Mouse (Mus musculus) liver, embryonic 12.5 days (tissue): ENCODE measurements around the gene Alox8. TPM values are rescaled to one million over a fixed set of nuclear protein-coding genes. Genes with fewer than 3 reads are reported as not detected.

Source experiments
- ATAC-seq: fragments of 200-750 bp; cut with Nextera tagmentation; 2 replicates; pipeline ENCODE4 v1.8.0; 2017; ENCODE audit warnings: moderate number of reproducible peaks, mild to moderate bottlenecking, moderate library complexity
- H3K27ac ChIP-seq: fragments of 300-500 bp; sonication (generic); 2 replicates; pipeline ENCODE4 v1.5.1; 2016; ENCODE audit warnings: mild to moderate bottlenecking
- H3K27me3 ChIP-seq: fragments of 300-500 bp; sonication (generic); replicated peaks from 2 replicates; pipeline ENCODE4 v1.6.1; 2016; ENCODE audit warnings: mild to moderate bottlenecking, moderate library complexity
- H3K36me3 ChIP-seq: fragments of 300-500 bp; sonication (generic); 2 replicates; pipeline ENCODE4 v1.6.1; 2016; ENCODE audit warnings: mild to moderate bottlenecking, moderate library complexity
- H3K4me1 ChIP-seq: fragments of 300-500 bp; sonication (generic); 2 replicates; pipeline ENCODE4 v1.6.1; 2016
- H3K4me2 ChIP-seq: fragments of 300-500 bp; sonication (generic); 2 replicates; pipeline ENCODE4 v1.6.1; 2016; ENCODE audit warnings: mild to moderate bottlenecking, moderate library complexity
- H3K4me3 ChIP-seq: fragments of 300-500 bp; sonication (generic); 2 replicates; pipeline ENCODE4 v1.5.1; 2016; ENCODE audit warnings: mild to moderate bottlenecking, moderate library complexity
- H3K9ac ChIP-seq: fragments of 300-500 bp; sonication (generic); 2 replicates; pipeline ENCODE4 v1.6.1; 2016; ENCODE audit warnings: mild to moderate bottlenecking, moderate library complexity
- H3K9me3 ChIP-seq: fragments of 300-500 bp; sonication (generic); replicated peaks from 2 replicates; pipeline ENCODE4 v1.6.1; 2016; ENCODE audit warnings: mild to moderate bottlenecking, moderate library complexity
- WGBS: fragments of 180-500 bp; shearing (Covaris S2); methylation state at CpG from one replicate; pipeline ENCODE4 v1.1.7; 2016; ENCODE audit not compliant: insufficient replicate concordance; 5-methylcytosine and 5-hydroxymethylcytosine counted together
- polyA plus RNA-seq: library from polyadenylated mRNA; unstranded; fragments of >200 nt; fragmentation: Nextera tagmentation; extraction: Ambion mirVana; gene quantifications from 2 replicates; pipeline ENCODE4 v1.2.1, GENCODE M21; 2016

Gene Alox8
- polyA plus RNA-seq, 1 experiment from 2014 or later: not detected

DNA sequence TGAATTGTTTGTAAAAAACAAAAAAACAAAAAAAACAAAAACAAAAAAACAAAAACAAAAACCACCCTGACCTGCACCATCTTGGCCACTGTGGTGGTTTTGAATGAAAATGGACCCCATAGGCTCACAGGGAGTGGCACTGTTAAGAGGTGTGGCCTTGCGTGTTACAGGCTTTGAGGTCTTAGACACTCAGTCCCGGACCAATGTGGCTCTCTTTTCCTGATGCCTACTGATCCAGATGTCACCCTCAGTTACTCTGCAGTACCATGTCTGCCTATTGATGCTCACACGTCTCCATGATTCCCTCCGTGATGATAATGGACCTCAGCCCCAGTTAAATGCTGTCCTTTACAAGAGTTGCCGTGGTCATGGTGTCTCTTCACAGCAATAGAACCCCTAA lies 19.8 kb upstream of the Alox8 start:
- ATAC-seq: no peak
- no peaks in the 10 kb centered on the region for H3K36me3 ChIP-seq

DNA sequence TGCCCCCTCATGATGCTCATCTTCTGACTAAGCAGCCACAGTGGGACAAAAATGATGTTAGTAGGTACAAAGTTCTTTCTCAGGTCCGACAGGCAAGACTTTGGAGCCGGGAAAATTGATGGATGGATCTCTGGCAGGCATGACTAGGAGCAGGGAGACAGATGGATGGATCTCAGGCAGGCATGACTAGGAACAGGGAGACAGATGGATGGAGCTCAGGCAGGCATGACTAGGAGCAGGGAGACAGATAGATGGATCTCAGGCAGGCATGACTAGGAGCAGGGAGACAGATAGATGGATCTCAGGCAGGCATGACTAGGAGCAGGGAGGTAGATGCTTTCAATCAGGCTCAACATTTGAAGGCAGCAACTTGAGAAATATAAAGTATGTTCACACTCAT lies 13.8 kb upstream of the Alox8 start:
- no peak for ATAC-seq
- Histone ChIP-seq H3K27me3 (peaks cover 18% of the 10 kb centered on the region; the same call in 1 of the 2 replicates), H3K4me1 (no peaks in the 10 kb centered on the region), H3K36me3 (no peaks in the 10 kb centered on the region), H3K9me3 (no peaks in the 10 kb centered on the region), H3K9ac (no peak overlapping the region), H3K27ac (no peak overlapping the region), H3K4me2 (no peak overlapping the region), H3K4me3 (no peak overlapping the region)
- 39% methylated on average over 2 of the region's 2 CpGs for WGBS

More for the DNA sequence above, 19.8 kb upstream of the Alox8 start:
- Histone ChIP-seq H3K27me3 (peaks cover 6% of the 10 kb centered on the region; the same call in 1 of the 2 replicates), H3K27ac (no peak overlapping the region), H3K9me3 (no peaks in the 10 kb centered on the region), H3K4me3 (no peak overlapping the region), H3K4me2 (no peak overlapping the region), H3K9ac (no peak overlapping the region), H3K4me1 (no peaks in the 10 kb centered on the region)
- 70% methylated on average over 5 of the region's 5 CpGs for WGBS

DNA sequence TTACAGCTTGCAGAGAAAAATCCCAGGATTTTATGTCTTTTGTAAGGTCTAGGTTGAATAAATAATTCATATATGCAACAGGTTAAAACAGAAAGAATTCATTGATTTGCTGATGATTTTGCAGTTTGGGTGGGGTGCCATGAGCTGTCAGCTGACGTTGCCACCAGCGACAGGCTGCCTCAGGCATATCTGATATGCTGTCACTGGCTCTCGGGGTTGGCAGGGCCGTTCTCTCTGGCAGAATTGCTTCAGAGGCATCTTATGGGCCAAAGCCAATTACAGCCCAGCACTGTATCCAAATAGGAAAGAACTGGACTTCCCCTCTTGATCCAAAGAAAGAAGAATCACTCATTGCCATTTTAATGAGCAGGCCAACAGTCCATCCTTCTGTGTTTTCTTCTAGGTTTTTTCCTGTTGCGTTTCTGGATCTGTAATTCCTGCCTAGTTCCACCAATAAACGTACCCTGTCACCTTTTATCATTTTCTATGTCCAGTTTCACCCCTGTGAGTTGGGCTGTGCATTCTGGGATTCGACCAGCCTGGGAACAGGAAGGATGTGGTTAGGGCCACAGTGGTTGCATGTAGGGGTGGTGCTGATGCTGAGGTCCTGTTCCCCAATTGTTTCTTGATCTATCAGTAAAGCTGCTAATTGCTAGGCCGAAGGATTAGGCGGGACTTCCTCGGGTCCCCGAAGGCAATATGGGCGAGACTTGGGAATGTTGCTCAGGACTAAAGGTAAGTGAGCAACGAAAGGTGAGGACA lies 5.0 kb upstream of the Alox8 start:
- ATAC-seq: no peak
- no peak overlapping the region for H3K4me3 ChIP-seq
- no peaks in the 10 kb centered on the region for H3K36me3 ChIP-seq
- no peak overlapping the region for H3K27ac ChIP-seq
- H3K9me3 ChIP-seq: no peaks in the 10 kb centered on the region
- 27% methylated on average over 13 of the region's 13 CpGs for WGBS
- H3K9ac ChIP-seq: no peak overlapping the region
- H3K4me1 ChIP-seq: no peaks in the 10 kb centered on the region; the same call in 1 of the 2 replicates
- H3K4me2 ChIP-seq: no peak overlapping the region
- peaks cover 42% of the 10 kb centered on the region for H3K27me3 ChIP-seq

DNA sequence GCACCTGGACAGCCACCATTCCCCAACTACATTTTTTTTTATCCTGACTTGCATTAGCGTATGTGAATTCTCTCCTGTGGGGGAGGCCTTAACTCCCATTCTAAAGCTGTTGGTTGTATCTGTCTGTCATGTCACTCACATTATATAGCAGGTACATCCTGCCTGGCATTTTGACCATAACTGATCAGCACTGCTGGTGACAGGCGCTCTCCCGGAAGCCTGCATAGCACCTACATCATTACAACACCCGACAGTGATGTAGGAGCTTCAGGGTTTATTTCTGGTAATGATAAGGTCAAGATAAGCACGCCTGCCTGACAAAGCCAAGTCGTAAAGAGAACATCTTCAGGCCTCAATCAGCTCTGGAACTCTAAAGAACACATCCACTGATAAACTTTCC lies 2.6 kb upstream of the Alox8 start:
- Histone ChIP-seq H3K4me1 (peaks cover 6% of the 10 kb centered on the region; the same call in 1 of the 2 replicates), H3K27ac (no peak overlapping the region), H3K4me2 (no peak overlapping the region), H3K4me3 (no peak overlapping the region), H3K9ac (no peak overlapping the region), H3K36me3 (no peaks in the 10 kb centered on the region), H3K9me3 (no peaks in the 10 kb centered on the region), H3K27me3 (peaks cover 61% of the 10 kb centered on the region)
- 28% methylated on average over 6 of the region's 6 CpGs for WGBS
- ATAC-seq: no peak

DNA sequence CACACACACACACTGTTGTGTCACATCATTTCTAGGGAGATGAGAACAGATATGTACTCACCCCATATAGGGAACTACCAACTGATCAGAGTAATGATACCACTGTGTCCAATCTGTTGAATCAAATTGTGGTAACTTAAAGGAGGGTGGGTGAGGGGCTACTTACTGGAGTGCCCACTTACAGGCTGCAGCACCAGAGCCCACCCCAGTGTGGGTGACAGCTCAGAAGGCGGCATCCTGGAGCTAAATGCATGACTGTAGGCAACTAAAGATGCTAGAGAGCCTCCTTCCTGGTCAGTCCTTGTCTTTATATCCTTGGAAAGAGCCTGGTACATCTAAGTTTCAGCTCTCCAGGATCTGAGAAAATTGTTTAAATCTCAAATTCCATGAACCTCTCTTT lies 1.6 kb upstream of the Alox8 start:
- Histone ChIP-seq H3K4me2 (no peak overlapping the region), H3K9ac (no peak overlapping the region), H3K9me3 (no peaks in the 10 kb centered on the region), H3K27ac (no peak overlapping the region), H3K27me3 (peaks cover 57% of the 10 kb centered on the region), H3K36me3 (no peaks in the 10 kb centered on the region), H3K4me3 (no peak overlapping the region), H3K4me1 (peaks cover 6% of the 10 kb centered on the region; the same call in 1 of the 2 replicates)
- 81% methylated on average over 1 of the region's 1 CpGs for WGBS
- no peak for ATAC-seq

DNA sequence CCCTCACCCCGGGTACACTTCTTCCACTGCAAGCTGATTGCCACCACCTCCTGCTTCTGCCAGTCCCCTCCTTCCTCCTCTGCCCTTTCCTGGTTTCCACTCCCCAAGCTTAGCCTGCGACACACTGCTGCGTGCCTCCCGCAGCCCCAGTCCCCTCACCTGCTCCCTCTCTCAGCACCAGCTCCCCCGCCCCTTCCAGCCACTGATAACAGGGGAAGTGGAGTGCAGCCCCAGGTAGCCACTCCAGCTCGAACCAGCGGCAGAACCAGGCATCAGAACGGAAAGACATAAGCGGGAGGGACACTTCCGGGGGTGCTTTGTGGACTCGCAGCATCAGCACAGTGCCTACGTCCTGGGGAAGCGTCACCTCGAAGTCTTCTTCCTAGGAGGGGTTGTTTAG lies 449 bp downstream of the Alox8 start:
- H3K27me3 ChIP-seq: peaks cover 55% of the 10 kb centered on the region
- ATAC-seq: no peak
- no peak overlapping the region; the same call in 1 of the 2 replicates for H3K4me3 ChIP-seq
- no peaks in the 10 kb centered on the region for H3K9me3 ChIP-seq
- WGBS: 1% methylated on average over 14 of the region's 14 CpGs
- H3K4me1 ChIP-seq: peaks cover 6% of the 10 kb centered on the region; the same call in 1 of the 2 replicates
- H3K36me3 ChIP-seq: no peaks in the 10 kb centered on the region
- no peak overlapping the region for H3K27ac ChIP-seq
- no peak overlapping the region for H3K9ac ChIP-seq
- peak overlapping the region; percentile 42 for H3K4me2 ChIP-seq

DNA sequence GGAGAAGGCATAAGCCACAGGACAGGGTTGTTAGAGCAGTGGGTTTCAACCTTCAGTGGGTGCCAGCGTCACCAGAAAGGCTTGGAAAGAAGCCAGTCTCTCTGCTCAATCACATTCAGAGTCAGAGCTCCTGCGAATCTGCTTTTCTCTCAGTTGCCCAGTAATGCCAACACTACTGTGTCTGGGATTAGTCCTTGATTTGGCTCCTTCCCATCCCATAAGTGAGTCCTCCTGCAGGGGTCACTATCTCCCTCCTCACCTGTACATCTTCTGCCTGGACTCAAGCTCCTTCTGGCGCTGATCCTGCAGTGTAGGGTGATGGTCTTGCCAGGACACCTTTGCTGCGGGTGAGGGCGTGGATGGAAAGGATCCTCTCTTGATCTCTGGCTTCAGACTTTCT lies 877 bp downstream of the Alox8 start:
- Histone ChIP-seq H3K4me3 (no peak overlapping the region), H3K9ac (no peak overlapping the region), H3K4me1 (peaks cover 6% of the 10 kb centered on the region; the same call in 1 of the 2 replicates), H3K27me3 (peaks cover 55% of the 10 kb centered on the region), H3K9me3 (no peaks in the 10 kb centered on the region), H3K4me2 (no peak overlapping the region), H3K27ac (no peak overlapping the region), H3K36me3 (no peaks in the 10 kb centered on the region)
- WGBS: 6% methylated on average over 5 of the region's 5 CpGs
- ATAC-seq: no peak

DNA sequence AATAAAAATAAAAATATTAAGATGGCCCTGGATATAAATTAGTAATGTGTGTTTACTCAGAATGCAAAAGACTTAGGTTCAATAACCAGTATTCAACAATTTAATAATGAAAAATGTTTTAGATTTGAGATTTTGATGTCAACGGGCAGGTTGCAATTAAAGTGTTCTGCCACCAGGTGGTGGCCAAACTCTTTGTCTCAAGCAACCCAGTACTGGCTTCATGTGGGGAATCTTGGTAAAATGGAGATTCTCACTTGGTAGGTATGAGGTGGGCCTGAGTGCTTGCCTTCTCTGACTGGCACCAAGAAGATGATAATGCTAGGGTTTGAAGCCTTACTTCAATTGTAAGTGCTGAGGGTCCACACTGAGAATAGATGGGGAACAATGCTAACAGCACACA lies 4.8 kb downstream of the Alox8 start:
- Histone ChIP-seq H3K27ac (no peak overlapping the region), H3K4me3 (no peak overlapping the region), H3K4me2 (no peak overlapping the region), H3K9ac (no peak overlapping the region), H3K36me3 (no peaks in the 10 kb centered on the region), H3K27me3 (peaks cover 40% of the 10 kb centered on the region), H3K4me1 (peaks cover 6% of the 10 kb centered on the region; the same call in 1 of the 2 replicates), H3K9me3 (no peaks in the 10 kb centered on the region)
- no peak for ATAC-seq
- WGBS: 2% methylated on average over 1 of the region's 1 CpGs

DNA sequence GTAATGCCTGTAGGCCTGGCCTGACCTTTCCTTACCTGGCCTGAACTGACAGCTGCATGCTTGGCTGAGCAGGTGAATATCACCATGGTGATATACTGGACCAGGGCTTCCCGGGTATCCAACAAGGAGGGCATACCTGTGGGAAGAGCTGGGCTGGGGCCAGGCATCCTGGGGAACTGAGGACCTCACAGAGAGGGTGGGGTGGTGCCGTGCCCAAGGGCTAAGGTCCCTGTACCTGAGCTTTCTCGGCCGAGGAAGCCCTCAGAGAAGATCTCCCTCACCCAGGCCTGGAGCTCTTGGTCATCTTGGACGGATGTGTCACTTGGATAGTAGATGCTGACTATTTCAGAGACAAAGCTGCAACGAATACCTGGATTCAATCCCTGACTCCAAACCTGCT lies 11.7 kb downstream of the Alox8 start:
- Histone ChIP-seq H3K27me3 (0 out of 2 replicates have a peak, but pooled peaks cover 4% of the 10 kb centered on the region), H3K4me1 (no peaks in the 10 kb centered on the region), H3K27ac (no peak overlapping the region), H3K9me3 (no peaks in the 10 kb centered on the region), H3K9ac (no peak overlapping the region), H3K4me2 (no peak overlapping the region), H3K36me3 (no peaks in the 10 kb centered on the region), H3K4me3 (no peak overlapping the region)
- no peak for ATAC-seq
- 65% methylated on average over 6 of the region's 6 CpGs for WGBS

DNA sequence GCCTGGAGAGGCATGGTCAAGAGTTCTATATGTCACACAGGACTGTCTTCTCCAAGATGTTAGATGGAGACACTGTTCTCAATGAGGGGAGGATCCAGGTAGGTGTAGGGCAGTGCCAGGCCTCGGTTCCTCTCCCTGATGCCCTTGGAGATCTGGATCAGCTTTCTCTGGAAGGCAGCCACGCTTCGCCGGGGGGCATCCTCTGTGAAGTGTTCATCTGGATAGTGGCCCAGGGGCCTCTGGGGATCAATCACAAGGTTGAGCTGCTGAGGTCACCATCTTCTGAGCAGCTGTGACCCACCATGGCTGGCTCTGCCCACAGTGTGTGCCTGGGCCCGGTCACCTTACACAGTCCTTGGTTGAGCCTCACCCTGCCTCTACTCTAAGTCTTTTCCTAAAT lies 12.6 kb downstream of the Alox8 start:
- Histone ChIP-seq H3K9me3 (no peaks in the 10 kb centered on the region), H3K4me3 (no peak overlapping the region), H3K4me1 (no peaks in the 10 kb centered on the region), H3K27me3 (0 out of 2 replicates have a peak, but pooled peaks cover 4% of the 10 kb centered on the region), H3K4me2 (no peak overlapping the region), H3K36me3 (no peaks in the 10 kb centered on the region), H3K9ac (no peak overlapping the region), H3K27ac (no peak overlapping the region)
- WGBS: 67% methylated on average over 5 of the region's 5 CpGs
- ATAC-seq: no peak

DNA sequence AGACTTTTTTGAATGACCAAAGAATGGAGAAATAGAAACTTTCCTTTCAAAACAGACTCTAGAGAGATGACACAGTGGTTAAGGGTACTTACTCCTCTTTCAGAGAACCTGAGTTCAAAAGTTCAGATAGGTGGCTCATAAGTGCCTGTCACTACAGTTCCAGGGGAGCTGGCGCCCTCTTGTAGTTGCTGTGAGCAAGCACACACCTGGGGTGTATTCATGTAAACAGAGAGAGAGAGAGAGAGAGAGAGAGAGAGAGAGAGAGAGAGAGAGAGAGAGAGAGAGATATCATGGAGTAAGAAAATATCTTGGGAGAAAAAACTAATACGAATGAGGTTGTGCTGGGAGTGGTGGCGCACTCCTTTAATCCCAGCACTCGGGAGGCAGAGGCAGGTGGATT lies 17.5 kb downstream of the Alox8 start:
- no peak overlapping the region for H3K27ac ChIP-seq
- H3K4me3 ChIP-seq: no peak overlapping the region
- 57% methylated on average over 4 of the region's 4 CpGs for WGBS
- H3K27me3 ChIP-seq: peaks cover 12% of the 10 kb centered on the region
- no peak for ATAC-seq
- no peaks in the 10 kb centered on the region for H3K36me3 ChIP-seq
- H3K9me3 ChIP-seq: no peaks in the 10 kb centered on the region
- H3K4me2 ChIP-seq: no peak overlapping the region
- no peak overlapping the region for H3K9ac ChIP-seq
- H3K4me1 ChIP-seq: no peaks in the 10 kb centered on the region

DNA sequence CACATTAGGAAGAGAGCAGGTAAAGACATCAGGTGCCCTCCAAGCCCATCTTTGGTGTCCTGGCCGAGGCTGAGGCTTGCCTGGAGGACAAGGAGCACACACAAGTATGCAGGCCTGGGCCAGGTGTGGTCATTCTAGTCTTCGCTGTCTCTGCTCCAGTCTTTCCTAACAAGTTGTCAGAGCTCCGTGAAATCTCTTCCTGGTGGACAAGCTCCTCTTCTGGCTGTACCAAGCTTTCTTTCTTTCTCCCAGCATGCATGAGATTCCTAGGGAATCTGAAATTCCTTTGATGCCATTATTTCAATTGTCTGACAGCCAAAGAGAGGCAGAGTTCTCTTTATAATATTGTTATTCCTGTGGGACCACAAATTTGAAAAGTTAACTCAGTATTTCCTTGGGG lies 18.1 kb downstream of the Alox8 start:
- no peaks in the 10 kb centered on the region for H3K9me3 ChIP-seq
- H3K27ac ChIP-seq: no peak overlapping the region
- no peak overlapping the region for H3K9ac ChIP-seq
- H3K4me1 ChIP-seq: no peaks in the 10 kb centered on the region
- H3K4me2 ChIP-seq: no peak overlapping the region
- peaks cover 12% of the 10 kb centered on the region for H3K27me3 ChIP-seq
- ATAC-seq: no peak
- no peak overlapping the region for H3K4me3 ChIP-seq
- 43% methylated on average over 3 of the region's 3 CpGs for WGBS
- H3K36me3 ChIP-seq: no peaks in the 10 kb centered on the region

DNA sequence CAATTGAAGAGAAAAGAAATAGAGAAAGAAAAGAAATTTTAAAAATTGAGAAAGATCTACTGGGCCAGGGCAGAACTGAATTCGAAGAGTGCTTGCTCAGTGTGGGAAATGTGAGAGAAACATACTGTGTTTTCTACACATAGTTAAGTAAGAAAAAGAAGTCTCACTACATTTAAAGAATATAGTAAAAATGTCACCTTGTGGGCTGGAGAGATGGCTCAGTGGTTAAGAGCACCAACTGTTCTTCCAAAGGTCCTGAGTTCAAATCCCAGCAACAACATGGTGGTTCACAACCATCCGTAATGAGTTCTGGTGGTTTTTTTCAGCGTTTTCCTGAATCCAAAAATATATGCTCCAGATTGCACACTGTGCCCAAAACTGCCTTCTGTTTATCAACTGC lies 19.1 kb downstream of the Alox8 start:
- no peaks in the 10 kb centered on the region for H3K4me1 ChIP-seq
- H3K9ac ChIP-seq: no peak overlapping the region
- no peaks in the 10 kb centered on the region for H3K36me3 ChIP-seq
- no peaks in the 10 kb centered on the region for H3K9me3 ChIP-seq
- H3K4me2 ChIP-seq: no peak overlapping the region
- no peak overlapping the region for H3K27ac ChIP-seq
- H3K27me3 ChIP-seq: peaks cover 12% of the 10 kb centered on the region
- no peak overlapping the region for H3K4me3 ChIP-seq
- 47% methylated on average over 3 of the region's 3 CpGs for WGBS
- ATAC-seq: no peak
